Mouse (Mus musculus) hematopoietic stem cell, adult 5-6 weeks (primary cell): ENCODE measurements around the gene Lamp5. TPM values are rescaled to one million over a fixed set of nuclear protein-coding genes. Genes with fewer than 3 reads are reported as not detected.

Experiments
- ATAC-seq, 2 experiments: fragments of 125-278 bp in 1 of 2; replicated peaks in 1 of 2; 2 replicates each; pipeline ENCODE4 v1.8.0; 2016 to 2017; ENCODE audit warnings: inconsistent platforms in 2 of 2, mild to moderate bottlenecking in 2 of 2, moderate number of reproducible peaks in 2 of 2, low read depth in 1 of 2, moderate TSS enrichment in 1 of 2; ENCODE audit not compliant: low FRiP score in 2 of 2, poor library complexity in 2 of 2, severe bottlenecking in 2 of 2, insufficient read depth in 1 of 2, low TSS enrichment in 1 of 2
- total RNA-seq: library from RNA; stranded (forward); fragments of 172-1452, 232-1000 nt; gene quantifications from 2 replicates; pipeline ENCODE4 v1.2.3, GENCODE M21; 2017

Gene Lamp5
- total RNA-seq = not detected in 2 replicates

GRCm38 (mm10) chr2:136051688-136052289 is at the start of gene Lamp5:
Gene Lamp5 (plus strand): TSS chr2:136052239.
- no peak for ATAC-seq

- ATAC-seq = no peak
Observed at GRCm38 (mm10) chr2:136003836-136004235, 48.2 kb upstream of the Lamp5 start.

- no peak for ATAC-seq
Observed at GRCm38 (mm10) chr2:136006280-136006679, 45.8 kb upstream of the Lamp5 start.

GRCm38 (mm10) chr2:136012759-136013158 is 39.3 kb upstream of the Lamp5 start:
- ATAC-seq = no peak

- no peak for ATAC-seq
Observed at GRCm38 (mm10) chr2:136048464-136048863, 3.6 kb upstream of the Lamp5 start.

GRCm38 (mm10) chr2:136050793-136051615 is 1.0 kb upstream of the Lamp5 start:
- ATAC-seq = no peak

- ATAC-seq = peak; percentile 32 to 53; a peak in 1 of 4 replicates
Observed at GRCm38 (mm10) chr2:136057861-136058331, 5.9 kb downstream of the Lamp5 start.

- ATAC-seq = no peak
Observed at GRCm38 (mm10) chr2:136058398-136058797, 6.4 kb downstream of the Lamp5 start.

- peak in 1 of 2 experiments; percentile 32; a peak in 2 of 4 replicates for ATAC-seq
Observed at GRCm38 (mm10) chr2:136059029-136059669, 7.1 kb downstream of the Lamp5 start.

GRCm38 (mm10) chr2:136064356-136064755 is 12.3 kb downstream of the Lamp5 start:
- no peak for ATAC-seq

GRCm38 (mm10) chr2:136095978-136096377 is 43.9 kb downstream of the Lamp5 start:
- no peak for ATAC-seq

GRCm38 (mm10) chr2:136097143-136097542 is 45.1 kb downstream of the Lamp5 start:
- no peak for ATAC-seq

GRCm38 (mm10) chr2:136107597-136107996 is 55.6 kb downstream of the Lamp5 start:
- ATAC-seq = no peak

- no peak for ATAC-seq
Observed at GRCm38 (mm10) chr2:136108124-136109037, 56.3 kb downstream of the Lamp5 start.

GRCm38 (mm10) chr2:136109038-136109363 is 57.0 kb downstream of the Lamp5 start:
- 0 out of 4 replicates have a peak, but pooled peaks of 1 of the 2 experiments have one; percentile 12 for ATAC-seq

GRCm38 (mm10) chr2:136113374-136113773 is 61.3 kb downstream of the Lamp5 start:
- ATAC-seq = no peak

- ATAC-seq = no peak
Observed at GRCm38 (mm10) chr2:136118006-136118405, 66.0 kb downstream of the Lamp5 start.
